Mouse (Mus musculus) cerebellum, adult 9-11 months (tissue): ENCODE measurements around the gene Itpk1.

Experiments
- DNase-seq: peaks from one replicate; pipeline ENCODE4 v3.0.0; 2022

Itpk1 gene

DNA sequence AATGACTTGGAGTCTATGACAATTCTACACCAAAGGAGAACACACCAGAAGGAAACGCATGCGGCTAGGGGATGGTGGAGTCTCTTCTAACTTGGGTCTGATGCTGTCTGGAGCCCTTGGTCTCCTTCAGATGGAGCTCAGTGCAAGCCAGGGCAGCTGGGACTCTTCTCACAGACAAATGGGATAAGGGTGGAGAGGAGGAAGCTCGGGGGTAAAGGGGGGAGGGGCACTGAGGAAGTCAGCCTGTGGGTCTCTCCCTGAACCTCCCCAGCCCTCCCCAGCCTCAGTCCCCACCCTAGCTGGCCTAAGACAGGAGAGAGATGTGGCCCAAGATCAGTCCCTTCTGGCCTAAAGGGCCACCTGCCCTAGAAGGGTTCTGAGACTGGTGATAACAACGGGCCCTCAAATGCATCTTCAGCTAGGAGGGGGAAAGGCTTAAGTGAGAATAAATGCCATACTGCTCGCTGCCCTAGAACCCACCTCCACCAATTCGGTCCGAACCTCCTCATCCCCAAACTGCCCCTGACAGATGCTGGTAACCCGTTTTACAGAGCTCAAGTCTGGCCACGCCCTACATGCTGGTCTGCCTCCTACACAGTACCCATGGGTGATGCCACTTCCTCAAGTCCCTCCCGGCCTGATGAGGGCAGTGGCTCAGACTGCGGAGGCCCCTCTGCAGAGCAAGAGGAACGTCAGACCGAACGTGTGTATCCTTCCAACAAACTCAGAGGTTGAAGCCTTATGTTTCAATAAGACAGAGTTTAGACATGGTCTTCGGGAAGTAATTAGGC lies 14.8 kb downstream of the Itpk1 start:
- no peak for DNase-seq

- no peak for DNase-seq
Measured at GRCm38 (mm10) chr12:102686321-102686720, 18.4 kb downstream of the Itpk1 start.

DNA sequence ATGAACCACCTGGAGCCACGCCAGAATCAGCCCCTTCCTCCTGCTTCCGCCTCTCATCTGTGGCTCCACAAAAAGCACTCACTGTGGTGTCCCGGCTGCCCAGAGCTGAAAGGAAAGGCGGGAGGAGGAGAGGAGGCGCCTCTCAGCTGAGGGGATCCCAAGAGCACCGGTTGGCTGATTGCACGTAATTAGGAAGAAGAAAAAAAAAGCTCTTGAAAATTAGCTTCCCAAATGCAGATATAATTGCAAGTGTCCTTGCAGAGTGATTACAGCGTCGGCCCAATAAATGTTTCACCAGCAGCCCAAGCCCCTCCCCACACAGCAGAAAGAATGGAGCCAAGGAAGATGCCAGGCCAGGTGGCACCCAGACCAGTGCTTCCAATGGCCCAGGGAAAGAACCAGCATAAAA lies 19.2 kb downstream of the Itpk1 start:
- no peak for DNase-seq

- no peak for DNase-seq
Measured at GRCm38 (mm10) chr12:102684720-102685386, 19.9 kb downstream of the Itpk1 start.

DNA sequence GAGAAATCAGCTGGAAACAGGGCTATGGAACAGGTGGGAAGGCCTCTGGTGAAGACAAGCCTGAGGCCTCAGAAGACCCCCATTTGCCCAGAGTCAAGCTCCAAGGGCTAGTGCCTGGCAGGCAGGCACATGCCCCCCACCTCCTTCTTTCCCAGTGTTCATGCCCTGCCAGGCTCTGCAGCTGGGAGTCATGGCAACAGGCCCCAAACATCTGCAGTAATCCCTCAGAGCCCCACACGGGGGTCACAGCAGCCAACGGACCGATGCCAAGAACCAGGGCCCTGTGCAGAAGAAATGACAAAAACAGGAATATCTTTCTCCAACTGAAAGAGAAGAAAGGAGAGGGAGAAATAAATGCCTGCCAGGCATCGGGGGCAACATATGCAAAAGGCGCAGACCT lies 20.8 kb downstream of the Itpk1 start:
- DNase-seq: no peak

GRCm38 (mm10) chr12:102683438-102683837 lies 21.3 kb downstream of the Itpk1 start:
- DNase-seq: no peak

DNA sequence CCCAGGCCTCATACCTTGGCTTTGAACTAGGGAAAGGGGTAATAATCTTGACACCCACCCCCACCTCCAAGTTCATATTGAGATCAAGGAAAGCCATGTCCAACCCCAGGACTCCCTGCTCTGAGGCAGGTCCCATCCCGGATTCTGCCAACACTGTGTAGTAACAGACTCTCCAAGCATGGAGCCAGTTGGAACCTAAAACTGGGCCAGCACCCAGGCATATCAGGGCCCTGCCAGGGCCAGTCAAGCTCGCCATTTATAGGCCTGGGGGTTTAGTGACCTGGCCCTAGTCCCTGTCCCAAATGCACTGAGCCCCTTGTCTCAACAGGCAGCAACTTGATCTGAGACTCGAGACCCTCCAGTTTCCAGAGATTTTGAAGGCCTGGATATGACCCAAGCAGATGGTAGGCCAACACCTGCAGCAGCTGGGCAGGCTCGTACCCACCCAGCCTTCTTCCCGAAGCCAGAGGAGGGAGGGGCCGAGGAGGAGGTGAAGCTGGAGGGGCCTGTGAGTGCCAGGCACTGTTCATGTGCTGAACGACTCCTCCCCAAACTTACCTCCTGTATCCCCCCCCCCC lies 21.9 kb downstream of the Itpk1 start:
- DNase-seq: no peak

DNA sequence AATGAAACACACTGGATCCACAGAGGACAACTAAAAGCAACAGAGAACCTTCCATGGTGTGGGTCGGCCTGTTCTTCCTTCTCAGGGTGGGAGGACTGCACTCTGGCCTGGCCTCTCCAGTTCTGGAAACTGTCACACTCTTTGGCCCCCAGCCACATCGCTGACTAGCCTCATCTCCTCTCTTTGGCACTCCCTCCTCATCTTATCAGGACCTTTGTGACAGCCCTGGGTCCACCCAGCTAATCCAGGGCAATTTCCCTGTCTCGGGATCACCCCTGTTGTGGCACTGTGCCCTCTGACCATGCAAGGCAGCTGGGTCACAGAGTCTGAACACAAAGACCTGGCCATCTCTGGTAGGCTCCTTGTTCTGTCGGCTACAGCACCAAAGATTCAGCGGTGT lies 22.6 kb downstream of the Itpk1 start:
- no peak for DNase-seq

GRCm38 (mm10) chr12:102681590-102681989 lies 23.1 kb downstream of the Itpk1 start:
- DNase-seq: no peak

GRCm38 (mm10) chr12:102678820-102679219 lies 25.9 kb downstream of the Itpk1 start:
- DNase-seq: no peak

- no peak for DNase-seq
Measured at GRCm38 (mm10) chr12:102677089-102677488, 27.6 kb downstream of the Itpk1 start.

DNA sequence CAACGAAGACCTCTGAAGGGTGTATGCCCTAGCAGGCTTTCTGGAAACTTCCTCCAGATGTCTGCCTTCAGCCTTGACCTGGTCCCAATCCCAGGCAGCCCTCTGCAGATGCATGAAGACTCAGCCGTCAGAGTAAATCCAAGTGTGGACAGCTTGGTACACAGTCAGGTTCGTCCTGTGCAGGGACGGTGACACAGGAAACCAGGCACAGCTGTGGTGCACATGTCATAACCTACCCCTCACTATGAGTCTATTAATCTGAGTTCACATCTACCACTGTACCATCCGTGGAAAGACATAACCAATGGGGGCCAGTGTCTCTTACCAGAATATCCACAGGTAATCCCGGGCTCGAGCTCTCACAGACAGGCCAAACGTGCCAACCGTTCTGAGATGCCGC lies 30.2 kb downstream of the Itpk1 start:
- no peak for DNase-seq

DNA sequence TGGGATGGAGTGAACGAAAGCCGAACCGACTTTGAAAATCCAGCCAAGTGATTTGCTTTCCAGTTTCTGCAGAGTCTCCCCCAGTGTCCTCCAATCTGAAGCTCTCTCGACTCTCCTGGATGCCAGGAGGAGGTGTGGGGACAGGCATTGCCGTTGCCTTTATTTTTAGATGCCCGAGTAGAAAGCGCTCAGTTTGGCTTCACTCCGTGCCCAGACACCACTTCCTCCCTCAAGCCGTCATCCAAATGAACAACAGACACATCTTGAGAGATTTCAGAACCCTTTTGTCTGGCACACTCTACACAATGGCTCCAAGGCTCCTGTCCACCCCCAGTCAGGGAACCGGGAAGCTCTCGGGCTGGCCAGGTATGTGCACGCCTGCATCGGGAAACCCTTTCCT lies 30.6 kb downstream of the Itpk1 start:
- no peak for DNase-seq

GRCm38 (mm10) chr12:102672857-102673839 lies 31.6 kb downstream of the Itpk1 start:
- peak; percentile 76 for DNase-seq

GRCm38 (mm10) chr12:102672176-102672575 lies 32.6 kb downstream of the Itpk1 start:
- DNase-seq: no peak

- no peak for DNase-seq
Measured at GRCm38 (mm10) chr12:102670848-102671247, 33.9 kb downstream of the Itpk1 start.

GRCm38 (mm10) chr12:102665465-102666202 lies 39.1 kb downstream of the Itpk1 start:
- no peak for DNase-seq

DNA sequence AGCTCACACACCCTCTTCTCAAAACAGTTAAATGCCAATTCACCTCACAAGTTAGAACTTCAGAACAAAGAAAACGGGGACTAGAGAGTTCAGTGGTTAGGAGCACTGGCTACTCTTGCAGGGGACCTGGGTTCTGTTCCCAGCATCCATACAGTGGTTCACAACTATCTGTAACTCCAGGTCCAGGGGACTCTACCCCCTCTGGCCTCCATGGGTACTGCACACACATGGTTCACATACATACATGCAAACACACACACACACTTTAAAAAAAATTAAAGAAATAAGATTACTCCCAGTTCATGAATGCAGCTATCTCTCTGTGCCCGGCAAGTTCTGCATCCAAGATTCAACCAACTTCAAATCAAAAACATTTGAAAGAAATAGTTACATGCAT lies 40.7 kb downstream of the Itpk1 start:
- DNase-seq: no peak

- no peak for DNase-seq
Measured at GRCm38 (mm10) chr12:102663349-102664051, 41.2 kb downstream of the Itpk1 start.

GRCm38 (mm10) chr12:102661772-102662171 lies 43.0 kb downstream of the Itpk1 start:
- no peak for DNase-seq

DNA sequence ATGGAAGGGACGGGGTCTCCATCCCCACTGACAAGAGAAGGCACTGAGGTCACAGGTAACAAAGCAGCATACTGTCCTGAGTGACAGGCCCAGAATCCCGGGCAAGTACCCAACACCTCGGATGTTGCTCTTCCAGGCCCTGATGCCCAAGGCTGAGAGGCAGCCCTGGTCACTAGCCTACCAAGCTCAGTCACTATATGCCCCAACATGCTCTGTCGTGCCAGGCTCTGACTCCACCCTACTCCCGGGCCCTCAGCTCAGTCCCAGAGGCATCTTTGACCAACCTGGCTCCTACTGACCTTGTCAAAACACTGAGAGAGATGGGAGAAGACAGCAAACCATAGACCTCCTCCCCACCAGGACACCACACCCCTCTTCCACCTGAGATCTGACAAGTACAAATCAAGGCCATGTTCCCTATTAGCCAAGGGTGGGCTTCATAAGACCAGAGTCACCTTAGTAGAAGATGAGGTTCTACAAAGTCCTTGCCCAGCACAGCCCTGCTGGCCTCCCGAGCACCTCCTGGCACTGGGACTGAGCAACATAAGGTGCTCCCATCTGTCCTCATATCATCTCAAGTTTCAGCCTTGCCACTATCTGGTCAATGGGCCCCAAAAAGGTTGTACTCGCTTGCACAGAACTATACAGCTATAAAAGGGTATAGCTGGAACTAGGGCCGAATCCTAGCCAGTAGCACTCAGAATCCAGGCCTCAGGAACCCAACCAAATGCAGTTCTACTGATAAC lies 43.7 kb downstream of the Itpk1 start:
- DNase-seq: peak; percentile 93
